Mouse (Mus musculus) heart, embryonic 16.5 days (tissue): ENCODE data around the gene Higd1a. TPM values are rescaled to one million over a fixed set of nuclear protein-coding genes. Genes with fewer than 3 reads are reported as not detected.
A peak's percentile ranks its signal among the peaks of the same experiment; 100 is the strongest.

Experiments
- ATAC-seq: fragments of 200-750 bp; cut with Nextera tagmentation; replicated peaks from 2 replicates; pipeline ENCODE4 v1.8.0; 2017; ENCODE audit warnings: moderate number of reproducible peaks; ENCODE audit not compliant: insufficient read depth, low FRiP score; ENCODE audit errors: extremely low read depth
- H3K27ac ChIP-seq: fragments of 300-500 bp; sonication (generic); 2 replicates; pipeline ENCODE4 v1.5.1; 2014; ENCODE audit warnings: mild to moderate bottlenecking, low read length, control low read depth, moderate library complexity
- H3K27me3 ChIP-seq: fragments of 300-500 bp; sonication (generic); 2 replicates; pipeline ENCODE4 v1.6.1; 2014; ENCODE audit warnings: low read length, mixed read lengths; ENCODE audit not compliant: control insufficient read depth, insufficient read depth
- H3K36me3 ChIP-seq: fragments of 300-500 bp; sonication (generic); 2 replicates; pipeline ENCODE4 v1.6.1; 2014; ENCODE audit not compliant: control insufficient read depth, insufficient read depth
- H3K4me1 ChIP-seq: fragments of 300-500 bp; sonication (generic); 2 replicates; pipeline ENCODE4 v1.6.1; 2014; ENCODE audit warnings: low read length, mixed read lengths; ENCODE audit not compliant: control insufficient read depth, insufficient read depth
- H3K4me2 ChIP-seq: fragments of 300-500 bp; sonication (generic); 2 replicates; pipeline ENCODE4 v1.6.1; 2014; ENCODE audit warnings: low read depth, mild to moderate bottlenecking, control low read depth, low read length
- H3K4me3 ChIP-seq: fragments of 300-500 bp; sonication (generic); 2 replicates; pipeline ENCODE4 v1.5.1; 2014; ENCODE audit warnings: mild to moderate bottlenecking, control low read depth, low read length
- H3K9ac ChIP-seq: fragments of 300-500 bp; sonication (generic); 2 replicates; pipeline ENCODE4 v1.6.1; 2014; ENCODE audit warnings: low read length, control low read depth
- H3K9me3 ChIP-seq: fragments of 300-500 bp; sonication (generic); replicated peaks from 2 replicates; pipeline ENCODE4 v1.6.1; 2016; ENCODE audit warnings: low read length; ENCODE audit not compliant: control insufficient read depth
- WGBS: fragments of 180-500 bp; shearing (Covaris S2); extraction: QIAGEN DNeasy Blood & Tissue Kit; methylation state at CpG from one replicate; pipeline ENCODE4 v1.1.7; 2014; 5-methylcytosine and 5-hydroxymethylcytosine counted together
- polyA plus RNA-seq: library from polyadenylated mRNA; unstranded; fragments of >200 nt; fragmentation: Nextera tagmentation; extraction: Ambion mirVana; gene quantifications from 2 replicates; pipeline ENCODE4 v1.2.1, GENCODE M21; 2015

The Higd1a gene
- polyA plus RNA-seq, 1 experiment from 2014 or later, result 214 TPM

- Histone ChIP-seq H3K27ac (no peak overlapping the region), H3K4me1 (no peaks in the 10 kb centered on the region)
Measured at GRCm38 (mm10) chr9:121868236-121868635, 10.1 kb upstream of the Higd1a start.

GRCm38 (mm10) chr9:121867632-121868031 is 9.5 kb upstream of the Higd1a start:
- H3K27ac ChIP-seq, result no peak overlapping the region
- no peaks in the 10 kb centered on the region for H3K4me1 ChIP-seq
- H3K9me3 ChIP-seq, result no peaks in the 10 kb centered on the region
- ATAC-seq, result no peak; the same call in 1 of the 2 replicates
- no peak overlapping the region for H3K9ac ChIP-seq
- no peaks in the 10 kb centered on the region for H3K27me3 ChIP-seq
- 66% methylated on average over 6 of the region's 6 CpGs for WGBS
- H3K4me3 ChIP-seq, result no peak overlapping the region
- H3K36me3 ChIP-seq, result no peaks in the 10 kb centered on the region
- no peak overlapping the region for H3K4me2 ChIP-seq

More at GRCm38 (mm10) chr9:121868236-121868635, 10.1 kb upstream of the Higd1a start:
- ATAC-seq, result no peak
- H3K4me2 ChIP-seq, result no peak overlapping the region
- H3K9ac ChIP-seq, result no peak overlapping the region
- no peaks in the 10 kb centered on the region for H3K9me3 ChIP-seq
- H3K4me3 ChIP-seq, result no peak overlapping the region
- no peaks in the 10 kb centered on the region for H3K36me3 ChIP-seq
- no peaks in the 10 kb centered on the region for H3K27me3 ChIP-seq
- 67% methylated on average over 6 of the region's 6 CpGs for WGBS

GRCm38 (mm10) chr9:121865425-121866008 is 7.4 kb upstream of the Higd1a start:
- Histone ChIP-seq H3K4me1 (no peaks in the 10 kb centered on the region), H3K27me3 (no peaks in the 10 kb centered on the region), H3K9me3 (no peaks in the 10 kb centered on the region), H3K4me3 (no peak overlapping the region), H3K9ac (no peak overlapping the region), H3K4me2 (no peak overlapping the region), H3K36me3 (no peaks in the 10 kb centered on the region), H3K27ac (no peak overlapping the region)
- 48% methylated on average over 3 of the region's 3 CpGs for WGBS
- no peak for ATAC-seq

- Histone ChIP-seq H3K9me3 (no peaks in the 10 kb centered on the region), H3K36me3 (no peaks in the 10 kb centered on the region), H3K4me1 (no peaks in the 10 kb centered on the region), H3K4me2 (no peak overlapping the region), H3K27me3 (no peaks in the 10 kb centered on the region), H3K9ac (no peak overlapping the region), H3K27ac (no peak overlapping the region), H3K4me3 (no peak overlapping the region)
- WGBS, result 67% methylated on average over 4 of the region's 4 CpGs
- ATAC-seq, result no peak
Measured at GRCm38 (mm10) chr9:121864837-121865236, 6.7 kb upstream of the Higd1a start.

- ATAC-seq, result no peak
Measured at GRCm38 (mm10) chr9:121860921-121861320, 2.8 kb upstream of the Higd1a start.

GRCm38 (mm10) chr9:121859345-121859744 is 1.2 kb upstream of the Higd1a start:
- 93% methylated on average over 2 of the region's 2 CpGs for WGBS

More at GRCm38 (mm10) chr9:121860921-121861320, 2.8 kb upstream of the Higd1a start:
- whole genome bisulfite sequencing, result 84% methylated on average over 2 of the region's 2 CpGs
- H3K4me3 ChIP-seq, result no peak overlapping the region
- peaks cover 11% of the 10 kb centered on the region for H3K4me1 ChIP-seq
- H3K9me3 ChIP-seq, result no peaks in the 10 kb centered on the region
- no peak overlapping the region for H3K4me2 ChIP-seq
- no peaks in the 10 kb centered on the region for H3K27me3 ChIP-seq
- no peak overlapping the region for H3K9ac ChIP-seq
- H3K27ac ChIP-seq, result no peak overlapping the region
- no peaks in the 10 kb centered on the region for H3K36me3 ChIP-seq

GRCm38 (mm10) chr9:121857474-121858152 is 549 bp downstream of the Higd1a start:
- peak overlapping the region; percentile 89 for H3K4me3 ChIP-seq
- no peaks in the 10 kb centered on the region for H3K36me3 ChIP-seq
- peak overlapping the region; percentile 98 for H3K27ac ChIP-seq
- H3K9me3 ChIP-seq, result no peaks in the 10 kb centered on the region
- peaks cover 16% of the 10 kb centered on the region for H3K4me1 ChIP-seq
- ATAC-seq, result peak; percentile 96
- WGBS, result under 1% methylated on average over 70 of the region's 70 CpGs
- H3K9ac ChIP-seq, result peak overlapping the region; percentile 94
- peak overlapping the region; percentile 75 for H3K4me2 ChIP-seq
- no peaks in the 10 kb centered on the region for H3K27me3 ChIP-seq

More at GRCm38 (mm10) chr9:121859345-121859744, 1.2 kb upstream of the Higd1a start:
- H3K4me1 ChIP-seq, result peaks cover 16% of the 10 kb centered on the region
- no peaks in the 10 kb centered on the region for H3K27me3 ChIP-seq
- no peak overlapping the region for H3K4me3 ChIP-seq
- no peak overlapping the region for H3K4me2 ChIP-seq
- ATAC-seq, result no peak
- no peak overlapping the region for H3K9ac ChIP-seq
- no peaks in the 10 kb centered on the region for H3K36me3 ChIP-seq
- no peak overlapping the region for H3K27ac ChIP-seq
- H3K9me3 ChIP-seq, result no peaks in the 10 kb centered on the region

- peaks cover 16% of the 10 kb centered on the region for H3K4me1 ChIP-seq
- peak; percentile 25 for ATAC-seq
- peak overlapping the region; percentile 89 for H3K4me3 ChIP-seq
Measured at GRCm38 (mm10) chr9:121856649-121857416, 1.3 kb downstream of the Higd1a start.

GRCm38 (mm10) chr9:121854246-121854645 is 3.9 kb downstream of the Higd1a start:
- Histone ChIP-seq H3K4me2 (no peak overlapping the region), H3K36me3 (peaks cover 9% of the 10 kb centered on the region), H3K27ac (no peak overlapping the region), H3K9me3 (no peaks in the 10 kb centered on the region), H3K4me1 (peaks cover 16% of the 10 kb centered on the region), H3K9ac (no peak overlapping the region), H3K4me3 (no peak overlapping the region), H3K27me3 (no peaks in the 10 kb centered on the region)
- no peak for ATAC-seq
- 98% methylated on average over 3 of the region's 3 CpGs for WGBS

More at GRCm38 (mm10) chr9:121856649-121857416, 1.3 kb downstream of the Higd1a start:
- H3K9me3 ChIP-seq, result no peaks in the 10 kb centered on the region
- H3K9ac ChIP-seq, result peak overlapping the region; percentile 94
- no peaks in the 10 kb centered on the region; the same call in none of the 2 replicates for H3K36me3 ChIP-seq
- H3K4me2 ChIP-seq, result peak overlapping the region; percentile 75
- 1% methylated on average over 39 of the region's 39 CpGs for WGBS
- H3K27ac ChIP-seq, result peak overlapping the region; percentile 98
- H3K27me3 ChIP-seq, result no peaks in the 10 kb centered on the region
